Mouse (Mus musculus): ENCODE data around the gene Nuak1.

Nuak1 gene

DNA sequence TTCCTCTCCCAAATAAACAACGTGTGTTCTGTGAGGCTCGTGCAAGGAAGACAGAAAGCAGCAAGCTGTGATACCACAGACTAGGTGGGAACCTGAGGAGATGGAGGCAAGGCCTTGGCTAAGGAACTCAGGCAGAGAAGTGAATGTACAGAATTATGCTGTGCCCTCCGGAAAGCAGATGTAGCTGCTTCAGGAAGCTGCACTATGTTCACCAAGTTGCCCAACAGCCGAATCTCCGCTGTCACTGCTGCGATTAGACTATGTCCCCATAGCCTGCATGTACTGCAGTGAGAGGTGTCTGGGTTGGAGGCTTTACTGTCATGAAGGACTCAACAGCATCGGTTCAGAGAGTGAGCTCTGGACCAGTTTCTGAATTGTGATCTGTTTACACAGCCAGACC is 110.6 kb downstream of the Nuak1 start:
- DNase-seq = no peak

GRCm38 (mm10) chr10:84329336-84329735 is 111.1 kb downstream of the Nuak1 start:
- no peak for DNase-seq

GRCm38 (mm10) chr10:84324018-84324417 is 116.4 kb downstream of the Nuak1 start:
- DNase-seq = no peak

All from thymus, adult 18-20 months (tissue).